ENCODE assay signal across 8 mouse cellular contexts in genomic region chr2:142967250-142967649, GRCm38 (mm10).
DNase-seq lines count a peak whose midpoint lies in the region; ATAC-seq and TF ChIP-seq lines count a peak whose summit lies in the region.

No protein-coding gene starts in this region.

- H3K9me3 ChIP-seq in E14TG2a.4 (ENCODE audit: low read length): no peaks in the 10 kb centered on the region
- no peaks in the 10 kb centered on the region for H3K9me3 ChIP-seq in lung, embryonic 16.5 days (ENCODE audit: control insufficient read depth, low read length)

- 12% methylated on average over 4 of the region's 4 CpGs for WGBS in lung, embryonic 16.5 days

- intact Hi-C loops in gastrocnemius, postnatal 14 days (cut with DNase I; ENCODE audit: low total_unique reads): loop anchor here (5.0 kb wide), 1 partner anchor 110 kb away; no protein-coding TSS in a partner anchor

- peak; percentile 71; the same call in 1 of the 2 replicates for ATAC-seq in lung, embryonic 16.5 days (ENCODE audit: low read depth)
- ATAC-seq in activated CD4-positive, CD25-positive, alpha-beta regulatory T cell, adult 4 months: no peak

- no peak overlapping the region for H3K4me2 ChIP-seq in lung, embryonic 16.5 days (ENCODE audit: low read depth, low read length)

- H3K27me3 ChIP-seq in E14TG2a.4 (ENCODE audit: insufficient read depth, low read length): no peaks in the 10 kb centered on the region
- H3K27me3 ChIP-seq in lung, embryonic 16.5 days (ENCODE audit: control insufficient read depth, insufficient read depth, low read depth, low read length): no peaks in the 10 kb centered on the region

- DNase-seq in ZHBTc4 (ENCODE audit: low read depth, low spot score): peak; percentile 75
- DNase-seq in cerebellum, postnatal 4 days (ENCODE audit: low spot score in 2 of 2): peak; percentile 43 to 61
- peak; percentile 37 for DNase-seq in gastrocnemius, postnatal 14 days
- peak; percentile 54 to 83 for DNase-seq in layer of hippocampus, adult 18-20 months (ENCODE audit: low spot score in 2 of 2)
- DNase-seq in retina, postnatal 1 day: peak; percentile 75

- no peaks in the 10 kb centered on the region for H3K4me1 ChIP-seq in E14TG2a.4 (replicated peaks; ENCODE audit: low read depth, low read length)
- no peaks in the 10 kb centered on the region for H3K4me1 ChIP-seq in lung, embryonic 16.5 days (replicated peaks; ENCODE audit: control insufficient read depth, insufficient read depth, low read length)

- no peaks in the 10 kb centered on the region for H3K36me3 ChIP-seq in E14TG2a.4 (ENCODE audit: insufficient read depth, low read length)
- no peaks in the 10 kb centered on the region for H3K36me3 ChIP-seq in lung, embryonic 16.5 days (ENCODE audit: control insufficient read depth, insufficient read depth, low read length)

- TF ChIP-seq CTCF in E14TG2a.4 (conservative IDR thresholded peaks at IDR 0.05; ENCODE audit: low read length): peak; percentile 74

- no peak overlapping the region for H3K27ac ChIP-seq in lung, embryonic 16.5 days (ENCODE audit: low read length)

- H3K9ac ChIP-seq in lung, embryonic 16.5 days (ENCODE audit: low read length): no peak overlapping the region

- no peak overlapping the region for H3K4me3 ChIP-seq in E14TG2a.4 (replicated peaks; ENCODE audit: low read length)
- H3K4me3 ChIP-seq in lung, embryonic 16.5 days (ENCODE audit: low read length): no peak overlapping the region
